In genomic region chr2:94333086-94333485, GRCm38 (mm10) we compare ENCODE assay signal across 16 mouse cellular contexts.
DNase-seq lines count a peak whose midpoint lies in the region; TF ChIP-seq lines count a peak whose summit lies in the region.
"Had no signal": no experiment of that assay in that cellular context is flagged by ENCODE, and none has a peak within 500 bp of the region (broad histone marks: within the 10 kb centered on the region; RNA-seq: fewer than 3 reads in every experiment).

No protein-coding gene starts in this region.

- TF ChIP-seq CTCF in brain, embryonic 14.5 days (IDR thresholded peaks at IDR 0.05; ENCODE audit: borderline replicate concordance, extremely low read depth, insufficient read depth, insufficient read length) = no peak
- no peak for TF ChIP-seq CTCF in kidney, adult 2 months (conservative IDR thresholded peaks at IDR 0.05; ENCODE audit: insufficient read depth, insufficient read length, low read depth, low read length)

- peak; percentile 29 to 35 for DNase-seq in cerebellum, postnatal 14 days
- no peak for DNase-seq in cerebellum, postnatal 4 days (ENCODE audit: low spot score in 2 of 2)
- peak; percentile 20 to 33 for DNase-seq in layer of hippocampus, postnatal 10 days (ENCODE audit: low spot score in 2 of 2)
- no peak for DNase-seq in layer of hippocampus, postnatal 25 days (ENCODE audit: extremely low spot score in 1 of 2, low spot score in 1 of 2)
- DNase-seq in brain, embryonic 14.5 days (ENCODE audit: low read depth) = peak; percentile 12
- no peak for DNase-seq in kidney, adult 2 months
- DNase-seq: adrenal gland, adult 2 months; adrenal gland, postnatal 10 days; adrenal gland, postnatal 25 days; cerebellum, adult 11-12 months; cerebellum, adult 8-10 months; cerebellum, adult 9-11 months; forebrain, postnatal 0 days had no signal

- H3K36me3 ChIP-seq in kidney, adult 2 months (ENCODE audit: control insufficient read depth, insufficient read depth, low read length) = peaks cover 2% of the 10 kb centered on the region; the same call in 1 of the 2 replicates

- no peaks in the 10 kb centered on the region for H3K4me1 ChIP-seq in kidney, adult 2 months (ENCODE audit: control insufficient read depth, insufficient read depth, low read length)
- H3K4me1 ChIP-seq: embryonic facial prominence, embryonic 10.5 days; embryonic facial prominence, embryonic 12.5 days had no signal

- no peak overlapping the region for H3K4me3 ChIP-seq in kidney, adult 2 months (ENCODE audit: insufficient read depth, low read depth, low read length)
- H3K4me3 ChIP-seq: embryonic facial prominence, embryonic 10.5 days; embryonic facial prominence, embryonic 12.5 days; forebrain, embryonic 13.5 days had no signal

- no peak for TF ChIP-seq POLR2A in brain, embryonic 14.5 days (IDR thresholded peaks at IDR 0.05; ENCODE audit: borderline replicate concordance, extremely low read depth, insufficient read depth, insufficient read length, poor library complexity, severe bottlenecking)
- no peak for TF ChIP-seq POLR2A in kidney, adult 2 months (IDR thresholded peaks at IDR 0.05; ENCODE audit: low read depth, low read length)

- WGBS in kidney, adult 2 months = 96% methylated on average over 2 of the region's 2 CpGs

- H3K27me3 ChIP-seq in kidney, adult 2 months (replicated peaks; ENCODE audit: control insufficient read depth, insufficient read depth, low read length) = no peaks in the 10 kb centered on the region
- H3K27me3 ChIP-seq: embryonic facial prominence, embryonic 12.5 days; forebrain, embryonic 13.5 days had no signal

- no peak overlapping the region for H3K27ac ChIP-seq in kidney, adult 2 months (ENCODE audit: insufficient read depth, low read depth, low read length)
- H3K27ac ChIP-seq: embryonic facial prominence, embryonic 10.5 days; embryonic facial prominence, embryonic 12.5 days; forebrain, embryonic 13.5 days had no signal

Comparison
In these comparisons a context has a peak if more than half of its experiments do, and no peak if none do; other contexts are left out.
1. DNase-seq: peak in cerebellum, postnatal 14 days (2 of 2), layer of hippocampus, postnatal 10 days (2 of 2) and brain, embryonic 14.5 days (single experiment); none in cerebellum, postnatal 4 days (0 of 2), layer of hippocampus, postnatal 25 days (0 of 2) and kidney, adult 2 months (single experiment).